Mouse (Mus musculus): ENCODE data around the gene Mroh9. TPM values are rescaled to one million over a fixed set of nuclear protein-coding genes. Genes with fewer than 3 reads are reported as not detected.

Mroh9 gene
- not detected in 2 replicates for polyA plus RNA-seq (2015; fragmentation: Nextera tagmentation; extraction: Ambion mirVana)

- Histone ChIP-seq H3K9ac (no peak within 1 kb of the TSS), H3K36me3 (ENCODE audit: poor library complexity, severe bottlenecking) (no peaks in the 10 kb centered on the region), H3K4me2 (no peak within 1 kb of the TSS), H3K4me1 (no peaks in the 10 kb centered on the region), H3K9me3 (replicated peaks) (no peaks in the 10 kb centered on the region), H3K4me3 (no peak within 1 kb of the TSS), H3K27ac (no peak within 1 kb of the TSS), H3K27me3 (no peaks in the 10 kb centered on the region)
- no peak for ATAC-seq
- WGBS, result 81% methylated on average over 2 of the region's 2 CpGs
Measured at GRCm38 (mm10) chr1:163085570-163085969, at the start of gene Mroh9. Mroh9 (minus strand) TSS chr1:163085670.

DNA sequence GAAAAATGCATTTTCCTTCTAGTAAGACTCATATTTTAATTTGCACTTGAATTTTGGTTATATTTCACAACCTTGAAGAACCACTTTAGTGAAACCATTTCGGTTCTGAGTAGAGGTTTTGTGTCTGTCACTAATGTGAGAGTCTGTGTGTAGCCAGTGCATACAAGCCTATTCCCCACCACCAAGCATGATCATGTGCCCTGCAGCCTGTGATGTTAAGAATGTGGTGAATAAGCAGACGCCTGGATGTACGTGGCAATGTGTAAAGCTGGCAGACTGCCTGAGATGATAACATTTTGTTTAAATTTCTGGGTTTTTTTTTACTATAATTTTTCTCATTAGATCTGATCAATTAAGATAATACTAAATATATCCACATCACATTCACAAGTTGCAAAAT lies 44.5 kb upstream of the Mroh9 start:
- H3K9ac ChIP-seq, result no peak overlapping the region
- 63% methylated on average over 3 of the region's 3 CpGs for WGBS
- no peaks in the 10 kb centered on the region for H3K9me3 ChIP-seq (replicated peaks)
- H3K27me3 ChIP-seq, result no peaks in the 10 kb centered on the region
- H3K4me1 ChIP-seq, result 0 out of 2 replicates have a peak, but pooled peaks cover 4% of the 10 kb centered on the region
- ATAC-seq, result peak; percentile 70; the same call in 1 of the 2 replicates
- H3K4me3 ChIP-seq, result no peak overlapping the region
- no peak overlapping the region for H3K27ac ChIP-seq
- H3K4me2 ChIP-seq, result no peak overlapping the region
- H3K36me3 ChIP-seq (ENCODE audit: poor library complexity, severe bottlenecking), result no peaks in the 10 kb centered on the region

- H3K27ac ChIP-seq, result no peak overlapping the region
- 55% methylated on average over 9 of the region's 9 CpGs for WGBS
- H3K36me3 ChIP-seq (ENCODE audit: poor library complexity, severe bottlenecking), result no peaks in the 10 kb centered on the region
- no peaks in the 10 kb centered on the region for H3K9me3 ChIP-seq (replicated peaks)
- 0 out of 2 replicates have a peak, but pooled peaks cover 4% of the 10 kb centered on the region for H3K4me1 ChIP-seq
- no peak overlapping the region for H3K9ac ChIP-seq
- no peak overlapping the region for H3K4me2 ChIP-seq
- H3K27me3 ChIP-seq, result no peaks in the 10 kb centered on the region
- no peak overlapping the region for H3K4me3 ChIP-seq
- ATAC-seq, result no peak
Measured at GRCm38 (mm10) chr1:163129129-163129900, 43.8 kb upstream of the Mroh9 start.

DNA sequence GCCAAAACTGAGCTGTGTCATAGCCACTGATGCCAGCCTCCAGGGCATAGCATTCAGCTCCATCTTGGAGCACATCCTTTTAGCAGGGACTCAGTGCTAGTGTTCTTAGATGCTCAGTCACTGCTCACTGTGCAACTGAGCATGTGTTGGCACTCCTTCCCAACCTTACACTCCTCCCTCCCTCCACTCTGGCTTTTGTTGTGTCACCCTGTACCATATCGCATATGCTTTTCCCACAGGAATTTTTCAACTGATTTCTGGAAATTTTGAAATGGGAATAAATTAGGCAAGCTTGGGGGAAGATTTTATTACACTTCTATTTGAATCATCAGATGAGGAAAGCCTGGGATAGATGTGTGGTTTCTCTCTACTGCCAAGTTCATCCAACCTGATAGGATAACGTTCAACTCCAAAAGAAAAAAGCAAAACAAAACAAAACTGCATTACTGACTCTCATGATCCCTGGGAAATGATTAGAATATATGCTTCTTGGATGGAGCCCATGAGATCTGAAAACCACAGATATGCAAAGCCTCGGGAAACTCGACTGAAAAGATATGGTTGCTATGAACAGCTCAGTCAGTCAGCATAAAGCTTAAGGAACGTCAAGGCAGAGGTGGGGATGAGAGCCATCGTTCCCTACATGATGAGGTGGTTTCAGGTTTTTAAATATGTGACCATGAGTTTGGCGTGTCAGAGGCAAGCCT lies 40.9 kb upstream of the Mroh9 start:
- no peak overlapping the region for H3K27ac ChIP-seq
- H3K36me3 ChIP-seq (ENCODE audit: poor library complexity, severe bottlenecking), result no peaks in the 10 kb centered on the region
- 0 out of 2 replicates have a peak, but pooled peaks cover 4% of the 10 kb centered on the region for H3K4me1 ChIP-seq
- no peaks in the 10 kb centered on the region for H3K27me3 ChIP-seq
- ATAC-seq, result peak; percentile 77; the same call in 1 of the 2 replicates
- H3K4me2 ChIP-seq, result no peak overlapping the region
- H3K9ac ChIP-seq, result no peak overlapping the region
- H3K4me3 ChIP-seq, result no peak overlapping the region
- H3K9me3 ChIP-seq (replicated peaks), result no peaks in the 10 kb centered on the region
- 86% methylated on average over 7 of the region's 7 CpGs for WGBS

DNA sequence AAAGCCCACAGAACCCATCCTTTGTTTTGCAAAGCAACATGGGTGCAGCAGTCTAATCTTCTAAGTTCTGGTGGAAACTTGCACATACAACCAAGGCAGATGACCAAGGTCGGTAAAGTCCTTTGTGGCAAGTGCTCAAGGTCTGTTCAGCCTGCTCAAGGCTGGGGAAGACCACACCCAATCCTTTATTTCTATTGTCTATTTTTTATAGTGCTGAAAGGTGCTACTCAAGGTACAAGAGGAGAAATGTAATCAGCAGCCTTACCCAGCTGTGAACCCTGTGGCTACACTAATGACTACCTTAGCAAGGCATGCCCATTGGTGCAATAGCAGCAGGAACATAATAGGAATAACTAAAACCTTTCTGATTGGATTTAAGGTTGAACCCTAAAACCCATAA lies 36.9 kb upstream of the Mroh9 start:
- WGBS, result 84% methylated on average over 1 of the region's 1 CpGs
- H3K4me1 ChIP-seq, result no peaks in the 10 kb centered on the region
- no peak overlapping the region for H3K4me2 ChIP-seq
- H3K27ac ChIP-seq, result no peak overlapping the region
- no peak overlapping the region for H3K9ac ChIP-seq
- no peak overlapping the region for H3K4me3 ChIP-seq
- no peak for ATAC-seq
- no peaks in the 10 kb centered on the region for H3K9me3 ChIP-seq (replicated peaks)
- H3K27me3 ChIP-seq, result no peaks in the 10 kb centered on the region
- H3K36me3 ChIP-seq (ENCODE audit: poor library complexity, severe bottlenecking), result no peaks in the 10 kb centered on the region

GRCm38 (mm10) chr1:163113461-163114174 lies 28.1 kb upstream of the Mroh9 start:
- ATAC-seq, result peak; percentile 63
- WGBS, result 75% methylated on average over 8 of the region's 8 CpGs
- H3K4me1 ChIP-seq, result no peaks in the 10 kb centered on the region

DNA sequence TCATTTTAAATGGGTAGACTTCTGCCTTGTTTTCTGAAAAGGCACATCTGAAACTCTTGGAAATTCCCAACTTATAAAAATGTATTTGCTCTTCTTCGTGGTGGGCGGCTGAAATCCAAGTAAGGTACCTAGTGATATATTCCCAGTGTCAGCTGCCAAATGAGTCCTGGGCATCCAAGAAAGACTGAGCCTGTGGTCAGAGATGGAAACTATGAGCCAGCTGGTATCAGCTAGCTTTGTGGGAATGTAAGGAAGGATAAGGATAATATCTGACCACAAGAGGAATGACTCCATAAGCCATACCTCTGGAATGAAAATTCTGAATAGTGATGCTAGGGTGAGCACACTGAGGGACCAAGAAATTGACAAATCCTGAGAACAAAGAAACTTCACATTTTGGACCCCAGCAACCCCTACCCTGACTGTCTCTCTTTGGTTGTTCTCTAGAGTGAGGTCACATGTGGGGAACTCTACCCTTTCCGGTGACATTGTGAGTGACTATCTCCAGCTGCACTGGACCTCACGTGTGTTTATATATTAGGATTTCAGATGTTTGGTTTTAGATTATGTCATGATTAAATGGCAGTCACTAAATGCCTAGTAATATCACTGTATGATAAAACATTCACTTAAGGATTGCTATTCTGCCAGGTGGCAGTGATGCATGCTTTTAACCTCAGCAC lies 27.2 kb upstream of the Mroh9 start:
- H3K4me1 ChIP-seq, result no peaks in the 10 kb centered on the region
- no peaks in the 10 kb centered on the region for H3K9me3 ChIP-seq (replicated peaks)
- ATAC-seq, result no peak
- no peak overlapping the region for H3K4me2 ChIP-seq
- WGBS, result 93% methylated on average over 4 of the region's 4 CpGs
- no peaks in the 10 kb centered on the region for H3K27me3 ChIP-seq
- no peak overlapping the region for H3K4me3 ChIP-seq
- no peak overlapping the region for H3K27ac ChIP-seq
- no peaks in the 10 kb centered on the region for H3K36me3 ChIP-seq (ENCODE audit: poor library complexity, severe bottlenecking)
- no peak overlapping the region for H3K9ac ChIP-seq

More at GRCm38 (mm10) chr1:163113461-163114174, 28.1 kb upstream of the Mroh9 start:
- H3K9me3 ChIP-seq (replicated peaks), result no peaks in the 10 kb centered on the region
- H3K9ac ChIP-seq, result no peak overlapping the region
- no peaks in the 10 kb centered on the region for H3K27me3 ChIP-seq
- no peak overlapping the region for H3K4me2 ChIP-seq
- no peak overlapping the region for H3K27ac ChIP-seq
- no peak overlapping the region for H3K4me3 ChIP-seq
- H3K36me3 ChIP-seq (ENCODE audit: poor library complexity, severe bottlenecking), result no peaks in the 10 kb centered on the region

DNA sequence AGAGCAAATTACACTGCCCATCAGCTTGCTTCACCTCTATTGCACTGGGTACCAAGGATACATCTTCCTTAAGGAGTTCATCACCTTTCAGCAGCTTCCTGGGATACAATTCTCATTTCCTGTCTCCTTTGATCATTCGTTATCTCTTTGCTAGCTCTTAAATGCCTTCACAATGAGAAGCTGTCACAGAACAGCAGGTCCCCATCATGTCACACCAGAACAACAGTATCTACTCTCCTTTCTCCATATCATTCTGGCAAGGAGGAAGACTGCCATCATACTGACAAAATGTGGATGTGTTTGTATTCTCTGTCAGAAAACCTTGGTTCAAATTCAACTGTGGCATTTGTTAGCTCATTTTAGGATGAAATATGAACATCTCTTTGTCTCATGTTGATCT lies 19.5 kb upstream of the Mroh9 start:
- Histone ChIP-seq H3K4me3 (no peak overlapping the region), H3K9ac (no peak overlapping the region), H3K4me2 (no peak overlapping the region), H3K9me3 (replicated peaks) (no peaks in the 10 kb centered on the region), H3K27me3 (no peaks in the 10 kb centered on the region), H3K27ac (no peak overlapping the region), H3K4me1 (no peaks in the 10 kb centered on the region), H3K36me3 (ENCODE audit: poor library complexity, severe bottlenecking) (no peaks in the 10 kb centered on the region)
- ATAC-seq, result no peak
- WGBS, result 67% methylated on average over 1 of the region's 1 CpGs

DNA sequence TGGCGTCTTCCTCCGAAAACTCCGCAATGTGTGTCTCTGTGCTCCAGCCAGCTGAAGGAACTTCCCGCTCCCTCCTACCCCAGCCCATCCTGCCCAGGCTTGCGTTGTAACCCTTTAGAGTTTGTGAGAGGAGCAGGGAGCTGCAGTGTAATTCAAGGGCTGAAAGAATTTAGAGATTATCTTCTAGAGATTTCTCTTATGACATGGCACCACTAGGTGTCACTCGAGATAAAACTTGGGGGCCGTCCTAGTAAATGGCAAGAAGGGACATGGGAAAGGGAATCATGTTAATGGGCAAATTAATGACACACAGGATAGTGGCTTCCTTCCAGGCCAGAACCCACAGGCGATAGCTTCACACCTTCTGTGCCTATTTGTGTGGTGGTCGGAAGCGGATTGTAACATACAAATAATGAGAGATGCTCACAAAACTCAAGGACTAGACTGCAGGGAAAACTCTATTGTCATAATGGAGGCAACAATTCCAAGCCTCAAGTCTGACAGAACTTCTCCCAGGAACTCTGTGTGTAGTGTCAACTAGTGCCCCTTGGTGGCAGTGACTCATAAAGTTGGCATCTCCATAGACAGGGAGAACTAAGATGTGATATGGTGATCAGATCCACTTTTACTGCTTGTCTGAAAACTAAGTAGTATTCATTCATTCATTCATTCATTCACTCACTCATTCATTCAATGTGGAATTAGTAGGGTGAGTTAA lies 6.1 kb upstream of the Mroh9 start:
- ATAC-seq, result peak; percentile 66
- Histone ChIP-seq H3K9me3 (replicated peaks) (no peaks in the 10 kb centered on the region), H3K4me1 (no peaks in the 10 kb centered on the region), H3K4me2 (no peak overlapping the region), H3K36me3 (ENCODE audit: poor library complexity, severe bottlenecking) (no peaks in the 10 kb centered on the region), H3K4me3 (no peak overlapping the region), H3K9ac (no peak overlapping the region), H3K27me3 (no peaks in the 10 kb centered on the region), H3K27ac (no peak overlapping the region)
- WGBS, result 53% methylated on average over 10 of the region's 10 CpGs

- Histone ChIP-seq H3K4me2 (no peak overlapping the region), H3K27me3 (no peaks in the 10 kb centered on the region), H3K9ac (no peak overlapping the region), H3K27ac (no peak overlapping the region), H3K9me3 (replicated peaks) (no peaks in the 10 kb centered on the region), H3K36me3 (ENCODE audit: poor library complexity, severe bottlenecking) (no peaks in the 10 kb centered on the region), H3K4me3 (no peak overlapping the region), H3K4me1 (no peaks in the 10 kb centered on the region)
- peak; percentile 92 for ATAC-seq
- WGBS, result 11% methylated on average over 1 of the region's 1 CpGs
Measured at GRCm38 (mm10) chr1:163070502-163070901, 15.0 kb downstream of the Mroh9 start.

DNA sequence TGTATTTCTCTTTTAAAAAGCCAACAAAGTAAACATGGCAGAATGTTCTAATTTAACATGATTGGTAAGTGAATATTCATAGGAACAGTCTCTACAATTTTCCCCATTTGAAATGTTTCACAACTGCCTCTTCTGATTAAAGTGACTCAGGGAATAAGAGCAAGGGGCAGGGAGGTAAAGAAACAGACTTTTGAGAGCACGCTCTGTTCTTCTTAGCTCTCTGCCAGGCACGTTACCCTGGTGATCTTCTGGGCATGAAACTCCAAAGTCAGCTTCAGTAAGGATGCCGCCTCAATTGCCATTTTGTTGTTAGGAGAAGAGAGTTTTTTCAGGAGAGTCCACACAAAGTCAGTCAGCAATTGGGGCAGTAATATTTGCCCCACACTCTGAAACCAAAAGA lies 25.1 kb downstream of the Mroh9 start:
- no peak overlapping the region for H3K27ac ChIP-seq
- H3K4me1 ChIP-seq, result no peaks in the 10 kb centered on the region
- H3K27me3 ChIP-seq, result no peaks in the 10 kb centered on the region
- H3K9me3 ChIP-seq (replicated peaks), result no peaks in the 10 kb centered on the region
- H3K36me3 ChIP-seq (ENCODE audit: poor library complexity, severe bottlenecking), result no peaks in the 10 kb centered on the region
- no peak overlapping the region for H3K4me2 ChIP-seq
- ATAC-seq, result no peak
- H3K4me3 ChIP-seq, result no peak overlapping the region
- no peak overlapping the region for H3K9ac ChIP-seq
- WGBS, result 82% methylated on average over 3 of the region's 3 CpGs
